Mouse (Mus musculus) brain, embryonic 14.5 days (tissue): ENCODE data around the gene Iqcd.

ENCODE experiments used
- CTCF ChIP-seq: fragments of 200-500 bp; IDR thresholded peaks from 2 replicates; pipeline ENCODE4 v1.5.1; 2012; ENCODE audit warnings: inconsistent platforms, mild to moderate bottlenecking, moderate library complexity, borderline replicate concordance; ENCODE audit not compliant: insufficient read depth, insufficient read length; ENCODE audit errors: extremely low read depth
- POLR2A ChIP-seq: fragments of 200-500 bp; IDR thresholded peaks from 2 replicates; pipeline ENCODE4 v1.6.1; 2012; ENCODE audit warnings: mild to moderate bottlenecking, inconsistent platforms, borderline replicate concordance; ENCODE audit not compliant: poor library complexity, insufficient read depth, insufficient read length, severe bottlenecking; ENCODE audit errors: extremely low read depth

- TF ChIP-seq CTCF (no peak), POLR2A (no peak)
Observed at GRCm38 (mm10) chr5:120612822-120613604, 24.2 kb downstream of the Iqcd start.
